Mouse (Mus musculus): Measurements from ENCODE around the gene Ap4m1.

DNA sequence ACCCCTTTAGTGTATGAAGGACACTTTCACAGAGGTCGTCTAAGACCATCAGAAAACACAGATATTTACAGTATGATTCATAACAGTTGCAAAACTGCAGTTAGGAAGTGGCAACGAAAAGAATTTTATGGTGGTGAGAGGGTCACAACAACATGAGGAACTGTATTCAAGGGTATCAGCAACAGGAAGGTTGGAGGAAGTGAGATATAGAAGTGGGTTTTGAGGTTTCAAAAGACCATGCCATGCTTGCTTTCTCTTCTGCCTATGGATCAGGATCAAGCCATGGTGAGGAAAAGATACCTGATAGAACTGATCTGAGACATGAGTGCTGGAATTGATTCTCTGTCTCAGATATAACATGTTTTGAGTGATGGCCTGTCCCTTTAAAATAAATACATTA is 55.6 kb downstream of the Ap4m1 start:
- no peak for TF ChIP-seq CTCF (IDR thresholded peaks at IDR 0.05; ENCODE audit: low read depth, low read length)
- TF ChIP-seq GATA1 (IDR thresholded peaks at IDR 0.05; ENCODE audit: borderline replicate concordance, low read length) = no peak
- TF ChIP-seq TAL1 (conservative IDR thresholded peaks at IDR 0.05; ENCODE audit: low read depth, low read length) = no peak
- no peak for TF ChIP-seq POLR2AphosphoS5 (IDR thresholded peaks at IDR 0.05; ENCODE audit: insufficient replicate concordance, low read depth, low read length)
- TF ChIP-seq GATA2 (IDR thresholded peaks at IDR 0.05; ENCODE audit: borderline replicate concordance, low read depth, low read length) = no peak

Data from G1E (cell line).